Comparison of ENCODE assay signal across 8 mouse cellular contexts in genomic region chr5:138994786-138995720, GRCm38 (mm10). TPM values are rescaled to one million over a fixed set of nuclear protein-coding genes. Genes with fewer than 3 reads are reported as not detected.
DNase-seq lines count a peak whose midpoint lies in the region; ATAC-seq lines count a peak whose summit lies in the region.

No protein-coding gene starts in this region.

- ATAC-seq in common myeloid progenitor, adult 5-6 weeks (replicated peaks; ENCODE audit: low read depth, poor library complexity, severe bottlenecking) = peak; percentile 6; the same call in 1 of the 2 replicates
- ATAC-seq in intestine, embryonic 14.5 days (replicated peaks; ENCODE audit: low FRiP score, low TSS enrichment, low read depth) = peak; percentile 44

- peak overlapping the region; percentile 89 for H3K27ac ChIP-seq in intestine, embryonic 14.5 days (ENCODE audit: low read depth)

- no peaks in the 10 kb centered on the region for H3K9me3 ChIP-seq in intestine, embryonic 14.5 days (ENCODE audit: control insufficient read depth, low read length)

- H3K36me3 ChIP-seq in intestine, embryonic 14.5 days (ENCODE audit: control insufficient read depth, insufficient read depth, low read length) = 0 out of 2 replicates have a peak, but pooled peaks cover 5% of the 10 kb centered on the region

- peak overlapping the region; percentile 92 for H3K4me2 ChIP-seq in intestine, embryonic 14.5 days (ENCODE audit: low read length)

- H3K27me3 ChIP-seq in intestine, embryonic 14.5 days (replicated peaks; ENCODE audit: control insufficient read depth, insufficient read depth, low read length) = peaks cover 40% of the 10 kb centered on the region

- peak overlapping the region; percentile 80 for H3K9ac ChIP-seq in intestine, embryonic 14.5 days (ENCODE audit: low read length)

- WGBS in intestine, embryonic 14.5 days = under 1% methylated on average over 86 of the region's 127 CpGs

- intact Hi-C loops in left cerebral cortex, postnatal 36 days (cut with DNase I) = loop anchor here (5.0 to 10.0 kb wide), 4 partner anchors 90 to 140 kb away; no protein-coding TSS in a partner anchor

- peak; percentile 95 for DNase-seq in adrenal gland, adult 2 months
- DNase-seq in gastrocnemius, postnatal 25 days = peak; percentile 86
- peak; percentile 91 for DNase-seq in intestine, embryonic 14.5 days (ENCODE audit: low spot score)
- peak; percentile 78 to 84 for DNase-seq in left cerebral cortex, postnatal 36 days (ENCODE audit: low spot score in 2 of 2)
- peak; percentile 70 for DNase-seq in mesoderm, embryonic 11.5 days (ENCODE audit: low read depth, low spot score)
- peak; percentile 76 for DNase-seq in skeletal muscle tissue, adult 2 months (ENCODE audit: low read depth, low spot score)
- no peak for DNase-seq in T-cell, adult 2 months (ENCODE audit: low spot score)

- H3K4me1 ChIP-seq in intestine, embryonic 14.5 days (replicated peaks; ENCODE audit: control insufficient read depth, insufficient read depth, low read length) = peaks cover 29% of the 10 kb centered on the region

- H3K4me3 ChIP-seq in intestine, embryonic 14.5 days (ENCODE audit: low read depth, low read length) = peak overlapping the region; percentile 84

RNA-seq across cellular contexts. Expression of gene Pdgfa, which starts 2.1 kb away (rescaled TPM):
- 10 to 100 TPM; 23.8 to 37.5 TPM for total RNA-seq in adrenal gland, adult 2 months (2021)
- polyA plus RNA-seq in adrenal gland, adult 2 months (2012; rRNA removed) = 42.9 and 56.9 TPM in 2 replicates
- 1.1 TPM in 1 of 2 replicates, not detected in the other for total RNA-seq in common myeloid progenitor, adult 5-6 weeks (2017)
- 10 to 100 TPM; 22.2 to 22.3 TPM for total RNA-seq in gastrocnemius, postnatal 25 days (2021)
- 69.2 and 78.4 TPM in 2 replicates for polyA plus RNA-seq in intestine, embryonic 14.5 days (2014; fragmentation: Nextera tagmentation; extraction: Ambion mirVana)
- 10 to 100 TPM; 49.1 to 58.9 TPM for total RNA-seq in left cerebral cortex, postnatal 36 days (2021)

Comparison
In these comparisons a context has a peak if more than half of its experiments do, and no peak if none do; other contexts are left out.
1. RNA of gene Pdgfa, which starts 2.1 kb away (total RNA-seq): 49.1 to 58.9 TPM in left cerebral cortex, postnatal 36 days, 23.8 to 37.5 TPM in adrenal gland, adult 2 months and 22.2 to 22.3 TPM in gastrocnemius, postnatal 25 days; 1.1 TPM in common myeloid progenitor, adult 5-6 weeks; every median in the first group is over 10 times any median in the second.